Mouse (Mus musculus) lung, postnatal 0 days (tissue): ENCODE measurements at regions not wholly inside any gene's neighbourhood (a gene's known extent, or its start where the extent isn't known, plus 50 kb on each side); places are given as distances from the start of the nearest gene placed in this dataset.
A peak's percentile ranks its signal among the peaks of the same experiment; 100 is the strongest.
"Not testable (repeated sequence)": the region's sequence is repeated elsewhere in the genome, so short reads cannot be mapped to it uniquely, and the experiment has no call there.

Experiments
- ATAC-seq: fragments of 200-750 bp; cut with Nextera tagmentation; 2 replicates; pipeline ENCODE4 v1.8.0; 2017; ENCODE audit warnings: moderate library complexity
- DNase-seq: peaks from one replicate; pipeline ENCODE4 v3.0.0-alpha.2; 2016; ENCODE audit warnings: low spot score
- H3K27ac ChIP-seq: fragments of 300-500 bp; sonication (generic); 2 replicates; pipeline ENCODE4 v1.5.1; 2014; ENCODE audit warnings: antibody characterized with exemption, mild to moderate bottlenecking, low read length, mixed read lengths
- H3K27me3 ChIP-seq: fragments of 300-500 bp; sonication (generic); replicated peaks from 2 replicates; pipeline ENCODE4 v1.6.1; 2014; ENCODE audit warnings: low read length, mixed read lengths; ENCODE audit not compliant: insufficient read depth
- H3K36me3 ChIP-seq: fragments of 300-500 bp; sonication (generic); 2 replicates; pipeline ENCODE4 v1.6.1; 2014; ENCODE audit warnings: low read length, mixed read lengths; ENCODE audit not compliant: insufficient read depth
- H3K4me1 ChIP-seq: fragments of 300-500 bp; sonication (generic); 2 replicates; pipeline ENCODE4 v1.6.1; 2014; ENCODE audit warnings: antibody characterized with exemption, low read depth, low read length, mixed read lengths; ENCODE audit not compliant: insufficient read depth
- H3K4me2 ChIP-seq: fragments of 300-500 bp; sonication (generic); replicated peaks from 2 replicates; pipeline ENCODE4 v1.6.1; 2014; ENCODE audit warnings: low read depth, mild to moderate bottlenecking, low read length, moderate library complexity, mixed read lengths
- H3K4me3 ChIP-seq: fragments of 300-500 bp; sonication (generic); 2 replicates; pipeline ENCODE4 v1.5.1; 2014; ENCODE audit warnings: low read depth, low read length
- H3K9ac ChIP-seq: fragments of 300-500 bp; sonication (generic); replicated peaks from 2 replicates; pipeline ENCODE4 v1.6.1; 2014; ENCODE audit warnings: low read depth, mild to moderate bottlenecking
- H3K9me3 ChIP-seq: fragments of 300-500 bp; sonication (generic); 2 replicates; pipeline ENCODE4 v1.6.1; 2016; ENCODE audit warnings: low read length, mixed read lengths
- CTCF ChIP-seq: IDR thresholded peaks from 2 replicates; pipeline ENCODE4 v1.5.1; 2016; ENCODE audit warnings: antibody characterized with exemption, mild to moderate bottlenecking
- EP300 ChIP-seq: IDR thresholded peaks from 2 replicates; pipeline ENCODE4 v1.6.1; 2016; ENCODE audit warnings: antibody characterized with exemption, mild to moderate bottlenecking, control low read depth
- WGBS: fragments of 180-500 bp; shearing (Covaris S2); extraction: QIAGEN DNeasy Blood & Tissue Kit; methylation state at CpG from one replicate; pipeline ENCODE4 v1.1.7; 2014; 5-methylcytosine and 5-hydroxymethylcytosine counted together

- H3K9me3 ChIP-seq = no peaks in the 10 kb centered on the region
- H3K4me3 ChIP-seq = no peak overlapping the region
- ATAC-seq (no peak), DNase-seq (peak; percentile 51)
- no peaks in the 10 kb centered on the region for H3K4me1 ChIP-seq
- H3K27me3 ChIP-seq = no peaks in the 10 kb centered on the region
- H3K27ac ChIP-seq = no peak overlapping the region
- no peaks in the 10 kb centered on the region for H3K36me3 ChIP-seq
- H3K9ac ChIP-seq = no peak overlapping the region
- no peak overlapping the region for H3K4me2 ChIP-seq
- no peak for TF ChIP-seq CTCF
- TF ChIP-seq EP300 = no peak
- WGBS = 66% methylated on average over 4 of the region's 4 CpGs
Measured at GRCm38 (mm10) chr10:16171251-16171650, 1453.2 kb upstream of the Gje1 start.

GRCm38 (mm10) chr10:16159542-16159941, 1441.5 kb upstream of the Gje1 start:
- H3K9ac ChIP-seq, H3K9me3 ChIP-seq, H3K27me3 ChIP-seq, H3K4me2 ChIP-seq, DNase-seq, H3K4me1 ChIP-seq, H3K36me3 ChIP-seq, H3K4me3 ChIP-seq, ATAC-seq, H3K27ac ChIP-seq: not testable (repeated sequence)
- WGBS = 88% methylated on average over 6 of the region's 6 CpGs

GRCm38 (mm10) chr10:16158445-16158844, 1440.4 kb upstream of the Gje1 start:
- H3K9me3 ChIP-seq = no peaks in the 10 kb centered on the region
- 72% methylated on average over 3 of the region's 3 CpGs for WGBS
- H3K4me2 ChIP-seq = no peak overlapping the region
- ATAC-seq = no peak
- TF ChIP-seq EP300 (no peak), CTCF (no peak)
- H3K27ac ChIP-seq = no peak overlapping the region
- H3K27me3 ChIP-seq = no peaks in the 10 kb centered on the region
- H3K9ac ChIP-seq = no peak overlapping the region
- no peaks in the 10 kb centered on the region for H3K36me3 ChIP-seq
- H3K4me1 ChIP-seq = no peaks in the 10 kb centered on the region
- DNase-seq = no peak
- H3K4me3 ChIP-seq = no peak overlapping the region

- DNase-seq (no peak), ATAC-seq (no peak)
- Histone ChIP-seq H3K27ac (no peak overlapping the region), H3K9me3 (no peaks in the 10 kb centered on the region), H3K4me3 (no peak overlapping the region), H3K27me3 (no peaks in the 10 kb centered on the region), H3K4me2 (no peak overlapping the region), H3K36me3 (no peaks in the 10 kb centered on the region), H3K4me1 (no peaks in the 10 kb centered on the region), H3K9ac (no peak overlapping the region)
- WGBS = 76% methylated on average over 5 of the region's 5 CpGs
- TF ChIP-seq EP300 (no peak), CTCF (no peak)
Measured at GRCm38 (mm10) chr10:16156954-16157353, 1438.9 kb upstream of the Gje1 start.

- Histone ChIP-seq H3K9me3 (no peaks in the 10 kb centered on the region), H3K9ac (no peak overlapping the region), H3K4me1 (no peaks in the 10 kb centered on the region), H3K27ac (no peak overlapping the region), H3K4me3 (no peak overlapping the region), H3K36me3 (no peaks in the 10 kb centered on the region), H3K27me3 (no peaks in the 10 kb centered on the region), H3K4me2 (no peak overlapping the region)
- no peak for ATAC-seq
- no peak for DNase-seq
- WGBS = 94% methylated on average over 3 of the region's 3 CpGs
- TF ChIP-seq CTCF = no peak
- no peak for TF ChIP-seq EP300
Measured at GRCm38 (mm10) chr10:16148991-16149390, 1431.0 kb upstream of the Gje1 start.

GRCm38 (mm10) chr10:16145397-16145796, 1427.4 kb upstream of the Gje1 start:
- Histone ChIP-seq H3K4me1 (no peaks in the 10 kb centered on the region), H3K4me3 (no peak overlapping the region), H3K9me3 (no peaks in the 10 kb centered on the region), H3K36me3 (no peaks in the 10 kb centered on the region), H3K9ac (no peak overlapping the region), H3K27ac (no peak overlapping the region), H3K27me3 (no peaks in the 10 kb centered on the region), H3K4me2 (no peak overlapping the region)
- DNase-seq = no peak
- no peak for TF ChIP-seq EP300
- TF ChIP-seq CTCF = no peak
- 52% methylated on average over 1 of the region's 1 CpGs for WGBS
- no peak for ATAC-seq

DNA sequence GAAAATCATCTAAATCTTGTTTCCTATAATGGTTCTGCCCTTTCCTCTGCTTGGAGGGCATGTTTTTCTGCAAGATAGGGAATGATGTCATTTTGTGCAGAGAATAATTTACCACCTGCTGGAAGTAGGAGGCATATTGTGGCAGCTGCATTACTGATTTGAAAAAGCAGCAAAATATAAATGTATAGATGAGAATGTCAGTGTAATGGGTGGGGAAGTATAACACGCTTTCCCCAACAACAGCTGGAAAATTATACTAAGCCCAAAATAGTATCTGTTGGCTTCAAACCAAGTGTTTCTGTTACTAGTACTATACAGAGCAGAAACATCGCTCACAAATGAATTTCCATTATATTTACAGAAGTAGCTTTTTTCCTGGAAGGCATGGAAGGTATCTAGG, 1405.9 kb upstream of the Gje1 start:
- DNase-seq = no peak
- WGBS = 60% methylated on average over 2 of the region's 2 CpGs
- Histone ChIP-seq H3K36me3 (no peaks in the 10 kb centered on the region), H3K4me2 (no peak overlapping the region), H3K27me3 (no peaks in the 10 kb centered on the region), H3K9me3 (no peaks in the 10 kb centered on the region), H3K4me1 (no peaks in the 10 kb centered on the region), H3K9ac (no peak overlapping the region), H3K27ac (no peak overlapping the region), H3K4me3 (no peak overlapping the region)
- no peak for ATAC-seq
- TF ChIP-seq EP300 (no peak), CTCF (no peak)
